Mouse (Mus musculus) liver, adult 2 months (tissue): Measurements from ENCODE around the gene Pla2g6.

ENCODE experiments used
- CTCF ChIP-seq: fragments of 200-500 bp; IDR thresholded peaks from 2 replicates; pipeline ENCODE4 v1.5.1; 2011; ENCODE audit warnings: low read depth, low read length, control low read depth
- POLR2A ChIP-seq: fragments of 200-500 bp; IDR thresholded peaks from 2 replicates; pipeline ENCODE4 v1.6.1; 2011; ENCODE audit warnings: low read length, control low read depth; ENCODE audit not compliant: insufficient read depth; ENCODE audit errors: extremely low read depth

DNA sequence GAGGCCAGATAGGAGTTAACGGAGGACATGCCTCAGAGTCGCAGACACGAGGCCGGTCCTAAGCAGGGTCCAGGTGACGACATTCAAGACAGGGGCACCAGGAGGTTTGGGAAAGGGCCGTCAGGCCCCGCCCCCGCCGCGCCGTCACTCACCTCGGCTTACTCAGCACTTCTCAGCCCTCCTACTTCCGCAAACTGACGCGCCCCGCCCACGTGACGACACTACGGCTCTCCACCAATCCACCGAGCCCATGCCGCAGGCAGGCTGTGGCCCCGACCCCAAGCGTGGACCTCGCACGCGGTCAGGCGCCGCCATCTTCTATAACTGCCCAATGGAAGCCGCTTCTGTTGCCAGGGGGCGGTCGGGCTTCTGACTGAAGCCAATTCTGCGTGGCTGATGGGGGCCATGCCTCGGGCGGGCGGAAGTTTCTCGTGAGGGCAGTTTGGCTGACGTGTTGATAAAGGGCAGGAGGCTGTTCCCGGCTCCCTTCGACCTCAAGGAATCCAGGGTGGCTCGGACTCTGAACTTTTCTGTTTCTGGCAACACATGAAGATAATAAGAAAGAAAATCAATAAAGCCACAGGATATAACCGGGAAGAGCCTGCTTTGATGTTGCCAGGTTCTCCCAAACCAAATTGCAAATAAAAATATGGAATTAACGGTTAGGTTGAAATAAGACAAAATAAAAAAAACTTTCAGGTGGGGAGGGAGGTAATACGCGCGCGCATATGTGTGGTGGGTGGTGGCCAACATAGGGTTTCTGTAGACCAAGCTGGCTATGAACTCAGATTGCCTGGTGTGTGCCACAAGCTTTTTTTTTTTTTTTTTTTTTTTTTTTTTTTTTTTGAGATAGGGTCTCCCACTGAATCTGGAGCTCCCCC, at the start of gene Pla2g6:
- TF ChIP-seq POLR2A (0 out of 2 replicates have a peak, but pooled peaks have one; percentile 69), CTCF (no peak)
